Mouse (Mus musculus) forebrain, embryonic 15.5 days (tissue): ENCODE results near the gene Samd1. TPM values are rescaled to one million over a fixed set of nuclear protein-coding genes. Genes with fewer than 3 reads are reported as not detected.
"Not testable (repeated sequence)": the region's sequence is repeated elsewhere in the genome, so short reads cannot be mapped to it uniquely, and the experiment has no call there.

ENCODE experiments used
- ATAC-seq: fragments of 200-750 bp; cut with Nextera tagmentation; replicated peaks from 2 replicates; pipeline ENCODE4 v1.8.0; 2017; ENCODE audit warnings: mild to moderate bottlenecking, moderate TSS enrichment, moderate library complexity
- H3K27ac ChIP-seq: fragments of 300-500 bp; sonication (generic); replicated peaks from 2 replicates; pipeline ENCODE4 v1.5.1; 2015; ENCODE audit warnings: mild to moderate bottlenecking, inconsistent platforms
- H3K27me3 ChIP-seq: fragments of 300-500 bp; sonication (generic); 2 replicates; pipeline ENCODE4 v1.6.1; 2015; ENCODE audit warnings: inconsistent platforms
- H3K36me3 ChIP-seq: fragments of 300-500 bp; sonication (generic); 2 replicates; pipeline ENCODE4 v1.6.1; 2015; ENCODE audit warnings: mild to moderate bottlenecking, inconsistent platforms
- H3K4me1 ChIP-seq: fragments of 300-500 bp; sonication (generic); 2 replicates; pipeline ENCODE4 v1.6.1; 2015; ENCODE audit warnings: inconsistent platforms
- H3K4me2 ChIP-seq: fragments of 300-500 bp; sonication (generic); replicated peaks from 2 replicates; pipeline ENCODE4 v1.6.1; 2015; ENCODE audit warnings: mild to moderate bottlenecking, inconsistent platforms
- H3K4me3 ChIP-seq: fragments of 300-500 bp; sonication (generic); 2 replicates; pipeline ENCODE4 v1.5.1; 2015; ENCODE audit warnings: mild to moderate bottlenecking, inconsistent platforms
- H3K9ac ChIP-seq: fragments of 300-500 bp; sonication (generic); replicated peaks from 2 replicates; pipeline ENCODE4 v1.6.1; 2015; ENCODE audit warnings: mild to moderate bottlenecking, inconsistent platforms
- H3K9me3 ChIP-seq: fragments of 300-500 bp; sonication (generic); 2 replicates; pipeline ENCODE4 v1.6.1; 2016; ENCODE audit warnings: inconsistent platforms
- WGBS: fragments of 180-500 bp; shearing (Covaris S2); methylation state at CpG from one replicate; pipeline ENCODE4 v1.1.7; 2015; ENCODE audit warnings: mixed read lengths; 5-methylcytosine and 5-hydroxymethylcytosine counted together
- polyA plus RNA-seq: library from polyadenylated mRNA; unstranded; fragments of >200 nt; fragmentation: Nextera tagmentation; extraction: Ambion mirVana; gene quantifications from 2 replicates; pipeline ENCODE4 v1.2.1, GENCODE M21; 2015

Samd1 gene
- polyA plus RNA-seq, 1 experiment from 2014 or later: 8.5 TPM

GRCm38 (mm10) chr8:84003612-84004246 is 6.3 kb downstream of the Samd1 start:
- Histone ChIP-seq H3K4me2 (peak overlapping the region; percentile 91), H3K9ac (peak overlapping the region; percentile 68), H3K27me3 (peaks cover 14% of the 10 kb centered on the region), H3K27ac (no peak overlapping the region), H3K4me1 (peaks cover 38% of the 10 kb centered on the region), H3K4me3 (peak overlapping the region; percentile 59), H3K9me3 (no peaks in the 10 kb centered on the region), H3K36me3 (peaks cover 17% of the 10 kb centered on the region)
- WGBS: 70% methylated on average over 6 of the region's 6 CpGs
- ATAC-seq: no peak

DNA sequence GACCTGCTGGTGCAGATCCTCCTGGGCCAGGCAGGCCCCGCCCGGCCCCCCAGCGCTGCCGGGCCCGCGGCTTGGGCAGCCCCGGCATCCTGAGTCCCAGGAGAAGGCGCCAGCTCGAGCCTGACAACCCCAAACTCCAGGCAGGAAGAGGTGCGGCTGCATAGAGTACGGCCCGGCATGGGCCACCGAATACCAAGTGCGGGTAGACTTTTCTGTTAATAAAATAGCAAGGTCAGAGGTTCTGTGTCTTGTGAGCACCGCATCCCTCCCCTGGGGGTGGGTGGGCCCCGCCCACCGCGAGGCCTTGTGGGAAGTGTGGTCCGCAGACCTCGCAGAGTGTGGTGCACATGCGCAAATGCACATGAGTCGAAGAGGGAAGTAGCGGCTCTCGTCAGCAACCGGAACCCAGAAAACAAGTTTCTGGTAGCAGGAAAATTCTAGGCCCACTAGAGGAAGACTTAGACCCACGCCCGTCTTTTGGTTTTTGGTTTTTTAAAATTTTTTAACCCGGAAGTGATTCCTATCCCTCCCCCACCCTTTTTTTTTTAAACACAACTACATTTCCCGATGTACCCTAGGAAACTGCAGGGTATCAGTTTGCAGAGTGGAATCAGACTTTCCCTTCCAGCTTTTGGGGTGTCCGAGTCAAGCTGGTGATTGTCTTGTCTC is 7.2 kb downstream of the Samd1 start:
- Histone ChIP-seq H3K9me3 (no peaks in the 10 kb centered on the region), H3K4me2 (peak overlapping the region; percentile 91), H3K27ac (peak overlapping the region; percentile 75), H3K4me1 (peaks cover 29% of the 10 kb centered on the region), H3K9ac (peak overlapping the region; percentile 68), H3K36me3 (peaks cover 15% of the 10 kb centered on the region), H3K27me3 (peaks cover 14% of the 10 kb centered on the region), H3K4me3 (peak overlapping the region; percentile 59)
- ATAC-seq: peak; percentile 86
- WGBS: under 1% methylated on average over 30 of the region's 30 CpGs

- WGBS: 92% methylated on average over 7 of the region's 7 CpGs
- not testable (repeated sequence) for ATAC-seq, H3K36me3 ChIP-seq
Observed at GRCm38 (mm10) chr8:84005502-84005901, 8.0 kb downstream of the Samd1 start.

GRCm38 (mm10) chr8:84008362-84008761 is 10.9 kb downstream of the Samd1 start:
- Histone ChIP-seq H3K9me3 (no peaks in the 10 kb centered on the region), H3K4me2 (no peak overlapping the region), H3K4me1 (peaks cover 36% of the 10 kb centered on the region), H3K27ac (no peak overlapping the region), H3K27me3 (peaks cover 34% of the 10 kb centered on the region), H3K9ac (no peak overlapping the region), H3K4me3 (no peak overlapping the region), H3K36me3 (no peaks in the 10 kb centered on the region)
- WGBS: 20% methylated on average over 7 of the region's 7 CpGs
- no peak for ATAC-seq

More at GRCm38 (mm10) chr8:84005502-84005901, 8.0 kb downstream of the Samd1 start:
- not testable (repeated sequence) for H3K9me3 ChIP-seq, H3K4me2 ChIP-seq, H3K27ac ChIP-seq, H3K4me3 ChIP-seq, H3K9ac ChIP-seq
- Histone ChIP-seq H3K27me3 (peaks cover 20% of the 10 kb centered on the region), H3K4me1 (peaks cover 28% of the 10 kb centered on the region)

GRCm38 (mm10) chr8:84009876-84010275 is 12.4 kb downstream of the Samd1 start:
- Histone ChIP-seq H3K27ac (no peak overlapping the region), H3K4me2 (0 out of 2 replicates have a peak overlapping the region, but pooled peaks have one; percentile 13), H3K4me3 (no peak overlapping the region), H3K4me1 (peaks cover 26% of the 10 kb centered on the region), H3K9ac (no peak overlapping the region), H3K27me3 (peaks cover 41% of the 10 kb centered on the region), H3K36me3 (no peaks in the 10 kb centered on the region), H3K9me3 (no peaks in the 10 kb centered on the region)
- no peak for ATAC-seq
- 2% methylated on average over 11 of the region's 11 CpGs for WGBS

DNA sequence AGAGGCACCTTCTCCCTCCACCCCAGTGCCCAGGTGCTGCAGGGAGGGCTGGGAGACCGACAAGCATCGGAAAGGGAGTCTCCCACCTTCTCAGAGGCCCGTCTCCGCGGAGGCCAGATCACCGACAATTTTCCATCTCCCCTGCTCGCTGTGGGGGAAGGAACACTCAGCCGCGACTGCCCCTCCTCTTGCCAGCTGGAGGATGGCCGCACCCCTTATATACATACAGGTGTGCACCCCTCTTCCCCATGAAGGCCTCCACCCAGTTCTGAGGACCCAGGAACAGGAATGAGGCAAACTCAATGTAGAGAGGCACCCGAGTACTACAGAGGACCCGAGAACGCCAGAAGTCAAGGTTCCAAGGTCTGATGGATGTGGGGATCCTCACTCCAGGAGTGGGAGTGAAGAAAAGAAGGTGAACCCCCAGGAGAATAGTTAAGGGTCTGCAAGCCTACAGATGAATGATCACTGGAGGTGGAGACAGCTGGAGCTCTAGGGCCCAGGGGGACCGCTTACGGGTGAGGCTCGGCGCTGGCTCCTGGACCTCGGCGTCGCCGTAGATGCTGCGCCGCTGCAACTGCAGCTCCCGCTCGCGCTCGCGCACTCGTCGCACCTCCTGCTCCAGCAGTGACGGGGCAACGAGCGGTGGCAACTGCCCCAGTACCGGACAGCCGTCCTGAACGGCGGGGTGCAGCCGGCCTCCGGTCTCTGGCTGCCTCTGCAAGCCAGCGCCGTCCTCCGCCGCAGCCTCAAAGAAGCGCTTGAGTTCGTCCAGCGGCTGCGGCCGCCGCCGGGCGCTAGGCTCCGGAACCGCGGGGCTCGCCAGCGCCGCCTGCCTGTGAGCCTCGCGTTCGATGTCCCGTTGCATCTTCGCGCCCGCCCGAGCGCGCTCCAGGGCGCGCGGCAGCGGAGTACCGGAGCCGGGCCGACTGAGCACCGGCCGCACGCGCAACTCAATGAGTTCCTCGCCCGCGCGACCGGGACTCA is 13.4 kb downstream of the Samd1 start:
- Histone ChIP-seq H3K4me2 (peak overlapping the region; percentile 92), H3K9ac (peak overlapping the region; percentile 46), H3K4me3 (peak overlapping the region; percentile 48), H3K36me3 (no peaks in the 10 kb centered on the region), H3K4me1 (peaks cover 23% of the 10 kb centered on the region), H3K27ac (no peak overlapping the region), H3K9me3 (no peaks in the 10 kb centered on the region), H3K27me3 (peaks cover 41% of the 10 kb centered on the region)
- ATAC-seq: peak; percentile 44; the same call in 1 of the 2 replicates
- WGBS: 1% methylated on average over 80 of the region's 83 CpGs

DNA sequence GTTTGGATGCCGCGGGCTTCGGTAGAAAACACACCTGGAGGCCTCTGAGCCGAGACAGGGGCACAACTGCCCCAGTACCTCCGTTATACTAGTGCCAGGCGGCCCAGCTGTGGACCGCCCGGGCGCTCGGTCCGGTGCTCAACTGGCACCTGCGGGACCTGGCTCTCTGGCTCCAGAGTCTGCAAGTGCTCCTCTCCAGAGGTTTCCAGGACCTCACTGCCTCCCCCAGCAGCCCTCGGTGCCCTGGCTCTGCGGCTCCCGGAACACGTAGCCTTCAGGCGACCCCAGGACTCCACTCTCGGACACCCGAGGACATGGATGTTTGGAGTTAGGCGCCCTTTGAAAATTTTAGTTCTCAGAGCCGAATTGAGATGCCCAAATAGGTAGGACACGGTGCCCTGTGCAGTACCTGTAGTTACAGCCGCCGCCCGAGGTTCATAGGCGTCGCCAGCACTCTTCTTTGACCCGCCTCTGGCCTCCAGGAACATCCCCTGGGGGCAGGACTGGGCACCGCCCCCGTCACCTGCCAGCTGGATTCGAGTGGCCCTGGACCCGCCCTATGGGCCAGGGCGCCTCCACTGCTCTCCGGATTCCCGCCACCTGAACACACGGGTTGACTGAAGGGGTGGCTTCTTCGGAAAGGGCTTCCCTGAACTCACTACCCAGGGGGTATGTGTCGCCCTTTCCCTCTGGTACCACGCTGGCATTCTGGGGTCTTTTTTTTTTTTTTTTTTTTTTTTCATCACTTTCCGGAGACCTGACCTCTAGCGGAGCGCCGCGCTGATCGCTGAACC is 14.4 kb downstream of the Samd1 start, which contains the start of gene 2210011C24Rik:
Gene 2210011C24Rik (minus strand): TSS at position 467 of the 794 bp plus-strand sequence.
- Histone ChIP-seq H3K27me3 (peaks cover 41% of the 10 kb centered on the region), H3K36me3 (no peaks in the 10 kb centered on the region), H3K4me2 (peak within 1 kb of the TSS; percentile 92), H3K4me3 (peak within 1 kb of the TSS; percentile 48), H3K9ac (peak within 1 kb of the TSS; percentile 46), H3K27ac (no peak within 1 kb of the TSS), H3K4me1 (peaks cover 23% of the 10 kb centered on the region), H3K9me3 (no peaks in the 10 kb centered on the region)
- peak; percentile 30; the same call in 1 of the 2 replicates for ATAC-seq
- WGBS: 1% methylated on average over 45 of the region's 45 CpGs

GRCm38 (mm10) chr8:84012499-84013165 is 15.2 kb downstream of the Samd1 start:
- H3K36me3 ChIP-seq: no peaks in the 10 kb centered on the region
- H3K9ac ChIP-seq: no peak overlapping the region
- peak overlapping the region; percentile 92 for H3K4me2 ChIP-seq
- peaks cover 43% of the 10 kb centered on the region for H3K27me3 ChIP-seq
- WGBS: 4% methylated on average over 34 of the region's 35 CpGs
- H3K9me3 ChIP-seq: no peaks in the 10 kb centered on the region
- H3K4me3 ChIP-seq: peak overlapping the region; percentile 48
- ATAC-seq: no peak
- H3K27ac ChIP-seq: no peak overlapping the region
- H3K4me1 ChIP-seq: peaks cover 23% of the 10 kb centered on the region

- H3K9ac ChIP-seq: no peak overlapping the region
- H3K9me3 ChIP-seq: no peaks in the 10 kb centered on the region
- WGBS: 95% methylated on average over 5 of the region's 5 CpGs
- peaks cover 18% of the 10 kb centered on the region for H3K4me1 ChIP-seq
- peaks cover 37% of the 10 kb centered on the region for H3K27me3 ChIP-seq
- no peak overlapping the region for H3K4me2 ChIP-seq
- H3K27ac ChIP-seq: no peak overlapping the region
- no peaks in the 10 kb centered on the region for H3K36me3 ChIP-seq
- no peak overlapping the region for H3K4me3 ChIP-seq
- no peak for ATAC-seq
Observed at GRCm38 (mm10) chr8:84015833-84016232, 18.4 kb downstream of the Samd1 start.

DNA sequence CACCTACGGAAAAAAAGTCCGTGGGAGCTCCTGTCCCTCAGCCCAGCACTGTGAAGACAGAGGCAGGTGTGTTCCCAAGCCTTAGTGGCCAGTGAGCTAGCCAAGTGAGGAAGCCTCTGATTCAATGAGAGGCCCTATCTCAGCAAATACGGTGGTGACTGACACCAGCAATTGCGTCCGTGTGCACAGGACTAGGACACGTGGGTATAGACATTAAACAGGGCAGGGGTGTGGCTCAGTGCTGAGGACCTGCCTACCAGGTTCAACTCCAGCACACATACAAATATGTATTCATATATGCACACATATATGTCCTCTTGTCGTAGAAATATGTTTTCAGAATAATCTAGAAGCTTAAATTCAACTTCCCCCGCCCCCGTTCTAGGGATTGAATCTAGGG is 22.3 kb downstream of the Samd1 start:
- H3K9ac ChIP-seq: no peak overlapping the region
- 89% methylated on average over 9 of the region's 9 CpGs for WGBS
- H3K4me3 ChIP-seq: no peak overlapping the region
- no peaks in the 10 kb centered on the region for H3K4me1 ChIP-seq
- no peak overlapping the region for H3K4me2 ChIP-seq
- H3K27me3 ChIP-seq: peaks cover 6% of the 10 kb centered on the region
- no peaks in the 10 kb centered on the region for H3K36me3 ChIP-seq
- no peaks in the 10 kb centered on the region for H3K9me3 ChIP-seq
- no peak overlapping the region for H3K27ac ChIP-seq
- no peak for ATAC-seq

DNA sequence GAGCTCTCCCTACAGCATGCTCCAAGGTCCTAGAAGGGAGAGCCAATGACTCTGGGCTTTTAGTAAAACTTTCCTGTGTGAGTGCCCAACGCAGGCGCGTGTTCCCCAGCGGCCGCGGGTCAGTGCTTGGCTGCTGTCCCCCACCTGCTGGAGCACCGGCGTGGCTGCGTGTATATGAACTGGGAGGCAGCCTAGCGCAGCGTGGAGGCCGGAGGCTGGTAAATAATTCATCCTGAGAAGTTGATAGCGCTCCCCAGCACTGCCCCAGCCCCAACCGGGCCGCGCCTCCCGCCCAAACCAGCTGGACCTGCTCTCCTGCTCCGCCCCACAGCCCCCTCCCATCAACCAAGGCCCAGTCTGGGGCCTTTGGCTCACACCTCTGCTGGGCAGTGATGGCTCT is 23.6 kb downstream of the Samd1 start, which contains the start of gene Palm3:
Gene Palm3 (plus strand): TSS at position 376 of the 400 bp plus-strand sequence.
- WGBS: 11% methylated on average over 18 of the region's 18 CpGs
- Histone ChIP-seq H3K27me3 (peaks cover 8% of the 10 kb centered on the region), H3K9ac (no peak within 1 kb of the TSS), H3K4me2 (no peak within 1 kb of the TSS), H3K4me1 (peaks cover 5% of the 10 kb centered on the region), H3K4me3 (no peak within 1 kb of the TSS), H3K36me3 (no peaks in the 10 kb centered on the region), H3K27ac (no peak within 1 kb of the TSS), H3K9me3 (no peaks in the 10 kb centered on the region)
- no peak for ATAC-seq
